Mouse (Mus musculus) midbrain, embryonic 12.5 days (tissue): ENCODE results near the gene 1700113H08Rik. TPM values are rescaled to one million over a fixed set of nuclear protein-coding genes. Genes with fewer than 3 reads are reported as not detected.

Experiments used
- ATAC-seq: fragments of 200-750 bp; cut with Nextera tagmentation; 2 replicates; pipeline ENCODE4 v1.8.0; 2017; ENCODE audit warnings: low read depth, moderate TSS enrichment, moderate library complexity; ENCODE audit not compliant: low FRiP score
- H3K27ac ChIP-seq: fragments of 300-500 bp; sonication (generic); replicated peaks from 2 replicates; pipeline ENCODE4 v1.5.1; 2016; ENCODE audit warnings: mild to moderate bottlenecking
- H3K27me3 ChIP-seq: fragments of 300-500 bp; sonication (generic); 2 replicates; pipeline ENCODE4 v1.6.1; 2016; ENCODE audit warnings: mild to moderate bottlenecking
- H3K36me3 ChIP-seq: fragments of 300-500 bp; sonication (generic); 2 replicates; pipeline ENCODE4 v1.6.1; 2016
- H3K4me1 ChIP-seq: fragments of 300-500 bp; sonication (generic); 2 replicates; pipeline ENCODE4 v1.6.1; 2016
- H3K4me2 ChIP-seq: fragments of 300-500 bp; sonication (generic); replicated peaks from 2 replicates; pipeline ENCODE4 v1.6.1; 2016; ENCODE audit warnings: mild to moderate bottlenecking, moderate library complexity
- H3K4me3 ChIP-seq: fragments of 300-500 bp; sonication (generic); 2 replicates; pipeline ENCODE4 v1.5.1; 2016; ENCODE audit warnings: mild to moderate bottlenecking
- H3K9ac ChIP-seq: fragments of 300-500 bp; sonication (generic); replicated peaks from 2 replicates; pipeline ENCODE4 v1.6.1; 2016; ENCODE audit warnings: mild to moderate bottlenecking, moderate library complexity
- H3K9me3 ChIP-seq: fragments of 300-500 bp; sonication (generic); 2 replicates; pipeline ENCODE4 v1.6.1; 2016; ENCODE audit warnings: mild to moderate bottlenecking
- WGBS: fragments of 180-500 bp; shearing (Covaris S2); methylation state at CpG from one replicate; pipeline ENCODE4 v1.1.7; 2016; 5-methylcytosine and 5-hydroxymethylcytosine counted together
- polyA plus RNA-seq: library from polyadenylated mRNA; unstranded; fragments of >200 nt; fragmentation: Nextera tagmentation; extraction: Ambion mirVana; gene quantifications from 2 replicates; pipeline ENCODE4 v1.2.1, GENCODE M21; 2016

1700113H08Rik gene
- 0.22 and 0.56 TPM in 2 replicates for polyA plus RNA-seq

DNA sequence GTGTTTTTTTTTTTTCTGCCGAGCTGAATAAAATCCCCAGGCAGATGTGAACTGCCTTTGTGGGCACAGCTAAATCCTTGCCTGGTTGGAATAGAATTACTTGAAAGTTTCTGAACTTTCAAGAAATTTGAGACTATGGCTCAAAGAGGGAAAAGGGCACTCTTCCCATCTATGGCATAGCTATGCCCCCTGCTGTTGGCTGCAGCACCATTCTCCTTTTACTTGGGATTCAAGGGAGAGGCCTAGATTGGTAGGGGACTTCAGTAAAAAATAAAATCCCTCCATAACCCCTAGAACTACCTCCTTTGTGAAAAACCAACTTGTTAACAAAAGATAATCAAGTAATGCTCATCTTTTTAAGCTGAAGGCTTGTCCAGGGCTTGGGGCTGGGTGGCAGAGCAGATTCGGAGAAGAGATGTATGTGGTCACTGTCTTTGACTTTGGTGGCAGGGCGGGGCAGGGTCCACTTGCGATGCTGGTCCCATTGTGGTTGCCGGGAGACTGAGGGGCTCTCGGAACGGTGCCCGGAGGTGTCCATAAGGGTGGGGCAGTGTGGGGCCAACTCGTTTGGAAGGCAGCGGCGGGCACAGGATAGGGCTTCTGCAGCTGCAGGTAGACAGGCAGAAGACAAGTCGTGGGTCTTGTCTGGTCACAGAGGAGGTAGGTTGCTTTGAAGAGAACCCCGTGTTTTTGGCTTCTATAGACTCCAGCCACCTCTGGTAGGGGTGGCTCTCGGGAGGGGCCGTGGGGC is at the start of gene 1700113H08Rik:
TSS of gene 1700113H08Rik (plus strand) at position 546 of the 751 bp plus-strand sequence.
- H3K9ac ChIP-seq: peak within 1 kb of the TSS; percentile 54
- peak; percentile 62 for ATAC-seq
- H3K4me1 ChIP-seq: peaks cover 23% of the 10 kb centered on the region
- peak within 1 kb of the TSS; percentile 60 for H3K4me2 ChIP-seq
- H3K9me3 ChIP-seq: no peaks in the 10 kb centered on the region
- H3K36me3 ChIP-seq: no peaks in the 10 kb centered on the region
- H3K27me3 ChIP-seq: peaks cover 3% of the 10 kb centered on the region; the same call in 1 of the 2 replicates
- peak within 1 kb of the TSS; percentile 36 for H3K4me3 ChIP-seq
- 3% methylated on average over 15 of the region's 15 CpGs for WGBS
- peak within 1 kb of the TSS; percentile 94 for H3K27ac ChIP-seq

DNA sequence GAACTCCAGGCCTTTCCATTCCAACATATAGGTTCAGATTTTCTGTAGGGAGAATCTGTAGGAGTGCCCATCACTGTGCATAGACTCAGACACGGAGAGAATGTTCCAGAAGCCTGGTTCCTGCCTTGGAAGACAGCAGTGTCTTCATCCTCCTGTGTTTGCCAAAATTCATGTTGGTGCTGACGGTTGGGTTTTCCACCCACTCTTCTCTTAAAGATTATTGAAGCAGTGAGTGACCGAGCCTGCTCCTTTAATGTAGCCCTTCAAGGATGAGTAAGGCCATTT is 49.7 kb upstream of the 1700113H08Rik start:
- no peaks in the 10 kb centered on the region for H3K4me1 ChIP-seq
- 87% methylated on average over 3 of the region's 3 CpGs for WGBS

GRCm38 (mm10) chr10:87012087-87012486 is 45.8 kb upstream of the 1700113H08Rik start:
- no peak for ATAC-seq
- Histone ChIP-seq H3K9me3 (no peaks in the 10 kb centered on the region), H3K4me1 (peaks cover 12% of the 10 kb centered on the region), H3K4me2 (no peak overlapping the region), H3K36me3 (no peaks in the 10 kb centered on the region), H3K9ac (no peak overlapping the region), H3K27me3 (no peaks in the 10 kb centered on the region), H3K27ac (no peak overlapping the region), H3K4me3 (no peak overlapping the region)
- WGBS: 96% methylated on average over 7 of the region's 7 CpGs

More for the DNA sequence above, 49.7 kb upstream of the 1700113H08Rik start:
- no peaks in the 10 kb centered on the region for H3K36me3 ChIP-seq
- H3K27ac ChIP-seq: no peak overlapping the region
- no peak overlapping the region for H3K4me3 ChIP-seq
- H3K9me3 ChIP-seq: no peaks in the 10 kb centered on the region
- no peak for ATAC-seq
- no peaks in the 10 kb centered on the region for H3K27me3 ChIP-seq
- H3K4me2 ChIP-seq: no peak overlapping the region
- no peak overlapping the region for H3K9ac ChIP-seq

DNA sequence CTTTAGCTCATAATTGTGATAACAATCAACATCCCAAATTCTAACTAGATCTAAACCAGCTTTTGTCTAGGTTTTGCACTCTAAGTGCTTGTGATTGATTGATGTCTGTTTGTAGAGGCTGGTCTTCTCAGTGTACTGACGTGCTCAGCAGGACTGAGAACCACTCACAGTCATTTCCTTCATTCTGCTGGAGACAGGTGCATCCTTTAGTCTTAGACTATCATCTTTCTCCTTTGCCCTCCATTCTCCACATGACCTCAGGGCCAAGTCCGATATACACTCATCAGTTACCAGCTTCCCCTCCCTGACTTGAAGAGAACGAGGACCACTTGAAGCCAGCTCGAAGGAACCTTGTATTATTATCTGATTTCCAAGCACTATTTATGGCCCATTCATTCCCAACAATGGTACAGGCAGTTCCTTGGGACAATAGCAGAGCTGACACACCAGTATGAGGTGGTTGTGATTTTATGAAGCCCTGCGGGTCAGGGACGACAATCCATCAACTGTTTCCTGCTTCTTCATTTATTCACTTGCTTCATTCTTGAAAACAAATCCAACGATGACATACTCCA is 43.4 kb upstream of the 1700113H08Rik start:
- Histone ChIP-seq H3K9me3 (no peaks in the 10 kb centered on the region), H3K27me3 (0 out of 2 replicates have a peak, but pooled peaks cover 6% of the 10 kb centered on the region), H3K27ac (no peak overlapping the region), H3K4me3 (no peak overlapping the region), H3K4me1 (peaks cover 18% of the 10 kb centered on the region), H3K4me2 (no peak overlapping the region), H3K9ac (no peak overlapping the region), H3K36me3 (no peaks in the 10 kb centered on the region)
- ATAC-seq: no peak
- WGBS: 87% methylated on average over 7 of the region's 7 CpGs

DNA sequence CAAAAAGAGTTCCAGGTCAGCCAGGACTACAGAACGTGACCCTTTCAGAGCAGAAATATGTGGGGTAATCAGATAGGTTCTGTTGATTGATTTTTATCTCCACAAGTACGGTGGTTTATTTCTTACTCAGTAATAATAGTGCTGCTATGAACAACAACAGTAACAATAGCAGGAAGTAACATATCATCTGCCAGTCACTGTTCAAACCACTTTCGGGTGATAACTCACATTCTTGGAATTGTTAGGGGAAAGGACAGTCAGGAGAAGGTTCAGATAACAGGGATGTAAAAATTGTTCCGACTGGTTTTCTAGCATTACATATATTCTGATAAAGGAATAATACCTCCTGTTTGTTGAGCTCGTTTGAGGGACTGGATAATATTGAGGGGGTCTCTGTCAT is 42.4 kb upstream of the 1700113H08Rik start:
- Histone ChIP-seq H3K27me3 (0 out of 2 replicates have a peak, but pooled peaks cover 6% of the 10 kb centered on the region), H3K4me2 (no peak overlapping the region), H3K4me3 (no peak overlapping the region), H3K36me3 (no peaks in the 10 kb centered on the region), H3K27ac (no peak overlapping the region), H3K9ac (no peak overlapping the region), H3K4me1 (peaks cover 19% of the 10 kb centered on the region), H3K9me3 (no peaks in the 10 kb centered on the region)
- WGBS: 80% methylated on average over 5 of the region's 5 CpGs
- no peak for ATAC-seq

DNA sequence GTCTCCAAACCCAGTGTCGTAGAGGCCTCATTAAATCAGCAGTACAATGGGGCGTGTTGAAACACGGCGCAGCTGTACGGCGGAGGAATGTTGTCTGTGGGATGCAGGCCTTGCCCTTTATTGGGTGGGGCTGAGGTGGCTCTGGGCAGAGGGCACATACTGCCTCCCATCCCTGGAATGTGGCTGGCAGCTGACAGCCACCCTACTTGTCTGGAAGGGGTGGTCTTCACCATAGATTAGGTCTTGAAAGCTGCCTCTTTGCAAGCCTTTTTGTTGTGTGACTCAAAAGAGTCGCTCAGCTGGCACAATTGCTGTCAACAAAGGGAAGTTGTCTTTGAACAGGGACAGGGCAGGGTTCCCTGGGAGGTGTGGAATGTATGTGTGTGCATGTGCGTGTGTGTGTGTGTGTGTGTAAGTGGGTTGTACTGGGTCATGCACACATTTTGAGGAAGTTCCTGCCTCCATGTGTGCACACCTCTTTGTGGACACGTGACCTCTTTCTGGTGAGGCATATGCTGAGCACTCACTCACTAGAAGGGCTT is 41.6 kb upstream of the 1700113H08Rik start:
- no peak overlapping the region for H3K4me2 ChIP-seq
- H3K9ac ChIP-seq: no peak overlapping the region
- H3K27me3 ChIP-seq: 0 out of 2 replicates have a peak, but pooled peaks cover 6% of the 10 kb centered on the region
- H3K4me1 ChIP-seq: peaks cover 19% of the 10 kb centered on the region
- H3K27ac ChIP-seq: no peak overlapping the region; the same call in 1 of the 2 replicates
- 22% methylated on average over 9 of the region's 9 CpGs for WGBS
- peak; percentile 86 for ATAC-seq
- H3K9me3 ChIP-seq: no peaks in the 10 kb centered on the region
- no peaks in the 10 kb centered on the region for H3K36me3 ChIP-seq
- H3K4me3 ChIP-seq: no peak overlapping the region

GRCm38 (mm10) chr10:87018876-87019275 is 39.0 kb upstream of the 1700113H08Rik start:
- Histone ChIP-seq H3K4me1 (peaks cover 19% of the 10 kb centered on the region), H3K27ac (no peak overlapping the region), H3K27me3 (0 out of 2 replicates have a peak, but pooled peaks cover 6% of the 10 kb centered on the region), H3K9ac (no peak overlapping the region), H3K4me2 (no peak overlapping the region), H3K9me3 (no peaks in the 10 kb centered on the region), H3K36me3 (no peaks in the 10 kb centered on the region), H3K4me3 (no peak overlapping the region)
- no peak for ATAC-seq
- 73% methylated on average over 9 of the region's 9 CpGs for WGBS

DNA sequence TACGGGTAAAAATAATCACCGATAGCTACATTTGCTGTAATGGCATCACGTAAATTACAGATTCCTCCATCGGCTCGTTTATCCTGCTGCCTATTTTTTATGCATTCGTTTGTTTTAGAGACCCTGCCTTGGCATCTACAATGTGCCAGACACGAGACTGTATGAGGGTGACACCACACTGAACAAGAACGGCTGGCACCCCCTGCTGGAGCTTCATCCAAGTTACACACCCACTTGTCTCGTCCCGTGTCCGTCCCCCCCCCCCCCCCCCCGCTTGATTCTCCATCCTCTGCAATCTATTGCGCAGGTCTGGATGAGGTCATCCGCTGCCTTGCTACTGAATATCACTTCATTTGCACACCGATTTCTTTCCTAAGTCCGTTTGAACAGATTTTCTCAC is 37.1 kb upstream of the 1700113H08Rik start:
- 0 out of 2 replicates have a peak, but pooled peaks cover 6% of the 10 kb centered on the region for H3K27me3 ChIP-seq

DNA sequence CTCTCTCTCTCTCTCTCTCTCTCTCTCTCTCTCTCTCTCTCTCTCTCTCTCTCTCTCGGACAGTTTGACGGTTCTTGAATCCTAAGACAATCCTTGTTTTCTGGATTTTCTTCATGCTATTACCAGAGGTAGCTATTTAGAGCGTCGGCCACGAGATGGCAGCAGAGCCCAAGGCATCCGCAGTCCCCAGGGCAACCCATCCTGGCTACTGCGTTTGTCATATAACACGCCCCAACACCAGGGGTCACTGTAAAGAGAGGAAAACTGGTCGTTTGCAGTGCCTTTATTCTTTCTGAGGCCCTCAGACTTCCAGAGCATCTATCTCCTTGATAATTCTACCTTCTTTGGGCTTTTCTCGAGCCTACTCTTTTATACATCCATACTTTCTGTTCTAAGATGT is 33.0 kb upstream of the 1700113H08Rik start:
- 2% methylated on average over 8 of the region's 10 CpGs for WGBS
- no peak overlapping the region for H3K9ac ChIP-seq
- H3K27ac ChIP-seq: no peak overlapping the region
- H3K4me2 ChIP-seq: no peak overlapping the region
- no peaks in the 10 kb centered on the region for H3K9me3 ChIP-seq
- no peak overlapping the region for H3K4me3 ChIP-seq
- H3K36me3 ChIP-seq: no peaks in the 10 kb centered on the region
- no peaks in the 10 kb centered on the region for H3K4me1 ChIP-seq
- peaks cover 2% of the 10 kb centered on the region; the same call in 1 of the 2 replicates for H3K27me3 ChIP-seq
- peak; percentile 90 for ATAC-seq

More for the DNA sequence above, 37.1 kb upstream of the 1700113H08Rik start:
- no peak for ATAC-seq
- no peaks in the 10 kb centered on the region for H3K36me3 ChIP-seq
- H3K27ac ChIP-seq: no peak overlapping the region
- no peak overlapping the region for H3K4me2 ChIP-seq
- no peak overlapping the region for H3K4me3 ChIP-seq
- H3K9me3 ChIP-seq: no peaks in the 10 kb centered on the region
- H3K4me1 ChIP-seq: peaks cover 17% of the 10 kb centered on the region
- H3K9ac ChIP-seq: no peak overlapping the region
- 72% methylated on average over 16 of the region's 16 CpGs for WGBS

- Histone ChIP-seq H3K36me3 (no peaks in the 10 kb centered on the region), H3K27me3 (peaks cover 4% of the 10 kb centered on the region; the same call in 1 of the 2 replicates), H3K27ac (no peak overlapping the region), H3K9ac (no peak overlapping the region), H3K4me2 (no peak overlapping the region), H3K4me3 (no peak overlapping the region), H3K9me3 (no peaks in the 10 kb centered on the region), H3K4me1 (peaks cover 27% of the 10 kb centered on the region)
- ATAC-seq: no peak
- 87% methylated on average over 8 of the region's 8 CpGs for WGBS
Measured at GRCm38 (mm10) chr10:87032768-87033167, 25.1 kb upstream of the 1700113H08Rik start.

DNA sequence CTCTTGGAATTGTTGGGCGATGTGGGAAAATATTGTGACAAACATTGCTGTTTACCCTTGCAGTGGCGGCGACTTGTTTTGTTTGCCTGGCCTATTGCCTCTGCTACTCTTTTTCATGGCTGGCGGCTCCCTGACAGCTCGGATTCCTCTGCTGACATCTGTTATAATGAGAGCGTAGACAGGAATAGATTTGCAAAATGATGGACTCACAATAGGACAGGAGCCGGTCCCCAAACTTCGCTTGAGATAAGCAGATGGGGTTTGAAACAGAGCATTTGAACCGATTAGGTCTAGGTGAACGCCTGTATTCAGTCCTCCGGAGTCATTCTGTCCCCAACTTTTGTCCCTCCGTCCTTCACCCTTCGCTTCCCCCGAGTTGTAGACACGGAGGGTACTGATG is 22.0 kb upstream of the 1700113H08Rik start:
- 0 out of 2 replicates have a peak overlapping the region, but pooled peaks have one; percentile 17 for H3K4me2 ChIP-seq
- no peaks in the 10 kb centered on the region for H3K36me3 ChIP-seq
- H3K9ac ChIP-seq: no peak overlapping the region
- H3K9me3 ChIP-seq: no peaks in the 10 kb centered on the region
- H3K4me1 ChIP-seq: peaks cover 28% of the 10 kb centered on the region
- H3K27me3 ChIP-seq: no peaks in the 10 kb centered on the region
- 40% methylated on average over 15 of the region's 15 CpGs for WGBS
- peak overlapping the region; percentile 66 for H3K27ac ChIP-seq
- no peak for ATAC-seq
- H3K4me3 ChIP-seq: no peak overlapping the region

DNA sequence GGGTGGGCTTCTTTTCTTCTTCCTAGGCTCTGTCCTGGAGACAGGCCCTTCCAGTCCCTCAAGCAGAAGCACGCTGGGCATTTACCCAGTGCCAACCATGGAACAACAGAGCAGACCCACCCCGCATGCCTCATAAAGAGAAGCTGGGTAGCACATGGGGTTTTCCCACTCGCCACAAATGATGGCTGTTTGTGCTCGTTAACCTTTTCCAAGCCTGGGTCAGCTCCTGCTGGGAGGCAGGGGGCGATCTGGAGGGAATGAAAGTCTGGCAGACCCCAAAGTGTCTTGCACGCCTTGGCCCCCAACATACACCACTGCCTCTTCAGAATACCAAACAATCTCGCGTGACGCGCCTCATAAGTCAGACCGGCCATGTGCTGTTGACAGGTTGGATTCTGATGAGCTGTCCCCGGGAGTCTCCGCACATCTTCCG is 21.6 kb upstream of the 1700113H08Rik start:
- no peaks in the 10 kb centered on the region for H3K27me3 ChIP-seq
- peaks cover 29% of the 10 kb centered on the region for H3K4me1 ChIP-seq
- no peaks in the 10 kb centered on the region for H3K36me3 ChIP-seq
- peak overlapping the region; percentile 66 for H3K27ac ChIP-seq
- 48% methylated on average over 14 of the region's 14 CpGs for WGBS
- 0 out of 2 replicates have a peak, but pooled peaks have one; percentile 34 for ATAC-seq
- H3K4me2 ChIP-seq: peak overlapping the region; percentile 17; the same call in 1 of the 2 replicates
- no peak overlapping the region for H3K4me3 ChIP-seq
- H3K9ac ChIP-seq: no peak overlapping the region
- H3K9me3 ChIP-seq: no peaks in the 10 kb centered on the region
